Mouse (Mus musculus) macrophage (primary cell): Measurements from ENCODE around the gene Tekt1. TPM values are rescaled to one million over a fixed set of nuclear protein-coding genes. Genes with fewer than 3 reads are reported as not detected.

ENCODE experiments used
- H3K27ac ChIP-seq: fragments of 350-480 bp; formaldehyde crosslinking; 2 replicates; pipeline ENCODE4 v1.9.0; 2021
- H3K36me3 ChIP-seq: fragments of 350-480 bp; formaldehyde crosslinking; 2 replicates; pipeline ENCODE4 v1.9.0; 2021; ENCODE audit errors: inconsistent target
- H3K4me3 ChIP-seq: fragments of 350-480 bp; formaldehyde crosslinking; 2 replicates; pipeline ENCODE4 v1.9.0; 2021; ENCODE audit errors: inconsistent target
- H3K79me2 ChIP-seq: fragments of 350-480 bp; formaldehyde crosslinking; 2 replicates; pipeline ENCODE4 v1.9.0; 2021; ENCODE audit errors: inconsistent target
- WGBS: methylation state at CpG from one replicate; pipeline ENCODE4 v1.1.7; 2026; ENCODE audit warnings: inconsistent platforms; ENCODE audit not compliant: missing documents; 5-methylcytosine and 5-hydroxymethylcytosine counted together
- polyA plus RNA-seq: library from polyadenylated mRNA; stranded (reverse); fragments of 250-400 nt; gene quantifications from 3 replicates; pipeline ENCODE4 v1.2.4, GENCODE M21; 2018; ENCODE audit warnings: inconsistent platforms

Gene Tekt1
- polyA plus RNA-seq, 1 experiment from 2014 or later = not detected

- no peak overlapping the region for H3K27ac ChIP-seq
- WGBS = 16% methylated on average over 7 of the region's 7 CpGs
- no peak overlapping the region for H3K4me3 ChIP-seq
- no peaks in the 10 kb centered on the region for H3K79me2 ChIP-seq
- no peaks in the 10 kb centered on the region for H3K36me3 ChIP-seq
Measured at GRCm38 (mm10) chr11:72342549-72343237, 19.5 kb downstream of the Tekt1 start.

- Histone ChIP-seq H3K36me3 (no peaks in the 10 kb centered on the region), H3K27ac (no peak overlapping the region), H3K4me3 (no peak overlapping the region), H3K79me2 (no peaks in the 10 kb centered on the region)
- 66% methylated on average over 4 of the region's 4 CpGs for WGBS
Measured at GRCm38 (mm10) chr11:72339716-72340115, 22.5 kb downstream of the Tekt1 start.

DNA sequence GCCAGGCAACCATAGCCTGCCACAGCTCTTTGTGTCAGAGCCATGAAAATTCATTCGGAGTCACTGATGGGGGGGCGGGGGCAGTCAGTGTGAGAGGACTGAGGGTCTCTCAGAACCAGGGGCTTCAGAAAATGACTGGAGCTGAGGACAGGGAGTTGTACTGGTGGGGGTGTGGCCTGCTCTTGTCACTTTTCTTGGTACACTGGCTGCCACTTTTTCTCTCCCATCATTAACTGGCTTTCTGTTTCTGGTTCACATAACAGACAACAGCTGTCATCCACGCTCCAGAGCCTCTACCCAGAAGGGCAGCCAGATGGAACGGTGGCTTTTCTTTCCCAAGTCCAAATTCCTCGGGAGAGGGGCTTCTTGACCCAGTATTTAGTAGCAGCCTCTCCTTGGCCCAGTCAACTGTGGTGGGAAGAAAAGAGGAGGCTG lies 23.8 kb downstream of the Tekt1 start:
- WGBS = 89% methylated on average over 5 of the region's 5 CpGs
- Histone ChIP-seq H3K36me3 (no peaks in the 10 kb centered on the region), H3K79me2 (no peaks in the 10 kb centered on the region), H3K27ac (no peak overlapping the region), H3K4me3 (no peak overlapping the region)

- Histone ChIP-seq H3K27ac (no peak overlapping the region), H3K4me3 (no peak overlapping the region), H3K79me2 (no peaks in the 10 kb centered on the region), H3K36me3 (no peaks in the 10 kb centered on the region)
- WGBS = 45% methylated on average over 8 of the region's 8 CpGs
Measured at GRCm38 (mm10) chr11:72336726-72337125, 25.5 kb downstream of the Tekt1 start.

GRCm38 (mm10) chr11:72334653-72335052 lies 27.6 kb downstream of the Tekt1 start:
- WGBS = 85% methylated on average over 4 of the region's 4 CpGs
- Histone ChIP-seq H3K36me3 (no peaks in the 10 kb centered on the region), H3K79me2 (no peaks in the 10 kb centered on the region), H3K27ac (no peak overlapping the region), H3K4me3 (no peak overlapping the region)

GRCm38 (mm10) chr11:72332951-72333667 lies 29.1 kb downstream of the Tekt1 start:
- H3K27ac ChIP-seq = no peak overlapping the region
- H3K79me2 ChIP-seq = no peaks in the 10 kb centered on the region
- H3K36me3 ChIP-seq = no peaks in the 10 kb centered on the region
- WGBS = 77% methylated on average over 9 of the region's 9 CpGs
- H3K4me3 ChIP-seq = no peak overlapping the region

DNA sequence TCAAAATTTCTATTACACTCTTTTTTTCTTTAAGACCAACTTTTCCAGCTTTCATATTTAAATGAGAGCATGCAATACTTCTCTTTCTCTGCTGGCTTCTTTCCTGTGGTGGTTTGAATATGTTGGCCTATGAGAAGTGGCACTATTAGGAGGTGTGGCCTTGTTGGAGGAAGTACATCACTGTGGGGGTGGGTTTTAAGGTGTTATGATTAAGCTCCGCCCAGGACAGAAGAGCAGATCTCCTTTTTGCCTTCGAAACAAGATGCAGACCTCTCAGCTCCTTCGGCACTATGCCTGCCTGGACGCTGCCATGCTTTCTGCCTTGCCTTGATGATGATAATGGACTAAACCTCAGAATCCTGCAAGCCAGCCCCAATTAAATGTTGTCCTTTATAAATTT lies 36.5 kb downstream of the Tekt1 start:
- 71% methylated on average over 4 of the region's 4 CpGs for WGBS
- no peak overlapping the region for H3K27ac ChIP-seq
- no peaks in the 10 kb centered on the region for H3K79me2 ChIP-seq
- no peaks in the 10 kb centered on the region for H3K36me3 ChIP-seq
- no peak overlapping the region for H3K4me3 ChIP-seq

DNA sequence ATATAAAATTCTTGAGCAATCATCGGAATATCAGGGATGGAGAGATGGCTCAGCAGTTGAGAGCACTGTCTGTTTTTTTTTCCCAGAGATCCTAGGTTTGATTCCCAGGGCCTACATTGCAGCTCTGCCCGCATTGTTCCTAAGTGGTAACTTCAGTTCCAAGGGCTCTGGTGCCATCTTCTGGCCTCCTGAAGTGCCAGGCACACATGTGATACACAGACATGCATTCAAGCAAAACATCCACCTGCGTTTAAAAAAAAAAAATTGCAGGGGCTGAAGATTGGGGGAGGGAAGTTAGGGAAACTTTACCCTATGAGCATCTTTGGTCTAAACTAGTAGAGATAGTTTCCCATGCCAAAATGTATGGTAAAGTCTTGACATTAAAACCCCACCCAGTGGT lies 37.8 kb downstream of the Tekt1 start:
- 74% methylated on average over 3 of the region's 3 CpGs for WGBS
- Histone ChIP-seq H3K4me3 (no peak overlapping the region), H3K79me2 (no peaks in the 10 kb centered on the region), H3K27ac (no peak overlapping the region), H3K36me3 (no peaks in the 10 kb centered on the region)

DNA sequence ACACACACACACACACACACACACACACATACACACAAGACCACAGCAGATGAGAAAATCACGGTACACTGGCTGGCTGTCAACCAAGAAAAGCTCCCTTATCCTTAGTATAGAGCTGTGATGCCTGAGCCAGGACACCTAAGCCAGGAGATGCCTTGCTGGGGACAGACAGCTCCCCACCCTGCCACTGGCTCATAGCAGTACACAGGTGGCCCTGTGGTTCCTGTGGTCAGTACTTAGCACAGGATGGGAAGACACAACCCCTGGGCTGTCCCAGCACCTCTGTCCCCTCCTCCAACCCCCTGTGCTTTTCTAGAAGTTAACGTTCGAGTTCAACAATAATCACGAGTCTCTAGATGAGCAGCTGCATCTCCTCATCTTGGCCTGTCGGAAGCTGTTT lies 44.2 kb downstream of the Tekt1 start:
- H3K36me3 ChIP-seq = no peaks in the 10 kb centered on the region
- 91% methylated on average over 4 of the region's 5 CpGs for WGBS
- no peak overlapping the region for H3K4me3 ChIP-seq
- H3K79me2 ChIP-seq = no peaks in the 10 kb centered on the region
- H3K27ac ChIP-seq = no peak overlapping the region

DNA sequence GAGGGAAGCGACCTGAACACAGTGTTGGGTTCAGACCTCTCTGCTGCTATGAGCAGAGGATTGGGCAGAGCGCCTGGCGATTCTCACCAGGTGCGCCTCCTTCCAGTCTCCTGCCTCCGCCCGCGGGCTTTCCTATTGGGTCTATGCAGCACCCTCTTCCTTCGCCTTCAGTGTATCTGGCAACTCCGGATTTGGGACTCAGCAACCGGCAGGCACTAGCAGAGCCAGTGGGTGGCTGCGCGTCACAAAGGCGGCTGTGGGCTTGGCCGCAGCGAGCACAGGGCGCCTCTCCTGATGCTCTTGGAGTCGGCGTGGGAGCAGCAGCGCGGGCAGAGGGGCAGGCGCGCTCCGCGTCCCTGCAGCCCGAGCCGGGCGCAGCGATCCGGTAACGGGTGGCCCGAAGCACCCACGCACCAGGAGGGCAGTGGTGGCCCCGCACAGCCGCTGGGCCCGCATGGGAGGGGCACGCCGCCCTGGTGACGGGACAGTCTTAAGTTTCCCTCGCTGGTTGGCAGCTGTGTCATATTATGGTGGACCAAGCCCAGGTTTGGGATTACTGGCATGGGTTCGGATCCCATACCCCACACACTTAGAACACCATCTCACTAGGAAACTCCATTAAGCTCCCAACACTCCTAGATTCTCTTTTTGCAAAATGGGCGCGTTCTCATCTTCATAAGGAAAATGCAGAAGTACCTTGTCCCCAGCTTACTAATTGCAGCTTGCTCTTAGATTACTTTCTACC lies 47.9 kb downstream of the Tekt1 start, which contains the start of gene Fbxo39:
TSS of gene Fbxo39 (plus strand) at position 294 of the 745 bp plus-strand sequence.
- peaks cover 24% of the 10 kb centered on the region for H3K36me3 ChIP-seq
- no peak within 1 kb of the TSS for H3K4me3 ChIP-seq
- H3K27ac ChIP-seq = no peak within 1 kb of the TSS
- no peaks in the 10 kb centered on the region for H3K79me2 ChIP-seq
- 17% methylated on average over 38 of the region's 42 CpGs for WGBS

- no peak overlapping the region for H3K27ac ChIP-seq
- H3K36me3 ChIP-seq = peaks cover 52% of the 10 kb centered on the region
- no peak overlapping the region for H3K4me3 ChIP-seq
- peaks cover 1% of the 10 kb centered on the region; the same call in 1 of the 2 replicates for H3K79me2 ChIP-seq
- WGBS = 95% methylated on average over 10 of the region's 10 CpGs
Measured at GRCm38 (mm10) chr11:72311355-72312001, 50.8 kb downstream of the Tekt1 start.

DNA sequence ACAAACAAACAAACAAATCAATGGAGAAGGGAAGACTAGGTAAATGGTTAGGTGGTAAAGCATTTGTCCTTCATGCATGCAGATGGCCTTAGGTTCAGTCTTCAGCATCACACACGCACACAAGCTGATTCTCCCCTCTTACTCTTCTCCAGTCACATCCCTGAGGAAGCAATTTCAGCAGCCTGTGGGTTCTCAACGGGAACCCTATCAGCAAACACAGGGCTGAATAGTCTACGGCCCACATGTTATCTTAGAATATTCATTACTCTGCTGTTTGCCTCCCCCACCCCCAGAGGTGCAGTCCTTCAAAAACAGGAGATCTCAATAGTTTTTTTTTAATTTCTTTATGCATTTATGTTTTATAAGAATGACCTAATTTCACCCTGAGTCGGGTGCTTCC lies 51.8 kb downstream of the Tekt1 start:
- WGBS = 97% methylated on average over 4 of the region's 4 CpGs
- Histone ChIP-seq H3K79me2 (peaks cover 11% of the 10 kb centered on the region; the same call in 1 of the 2 replicates), H3K4me3 (no peak overlapping the region), H3K27ac (no peak overlapping the region), H3K36me3 (peaks cover 62% of the 10 kb centered on the region)

DNA sequence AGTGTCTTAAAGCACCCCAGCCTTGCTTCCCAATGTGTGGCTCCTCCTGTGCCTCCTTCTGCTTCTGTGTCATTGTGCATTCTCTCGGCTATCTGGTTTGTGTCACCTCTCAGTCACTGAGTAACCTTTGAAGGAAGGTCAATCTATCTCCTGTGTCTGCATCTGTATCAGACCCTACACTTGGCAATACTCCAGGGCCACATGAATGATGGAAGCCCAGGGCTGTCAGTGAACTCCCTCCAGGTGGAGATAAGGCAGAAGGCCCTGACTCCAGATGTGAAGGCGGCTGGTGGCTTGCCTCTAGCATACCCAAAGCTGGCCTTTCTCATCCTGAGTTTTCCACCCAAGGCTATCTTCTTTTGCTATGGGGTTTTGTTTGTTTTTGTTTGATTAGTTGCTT lies 53.3 kb downstream of the Tekt1 start:
- peaks cover 77% of the 10 kb centered on the region for H3K36me3 ChIP-seq
- 97% methylated on average over 2 of the region's 2 CpGs for WGBS
- H3K27ac ChIP-seq = no peak overlapping the region
- H3K4me3 ChIP-seq = no peak overlapping the region
- peaks cover 26% of the 10 kb centered on the region for H3K79me2 ChIP-seq

- Histone ChIP-seq H3K36me3 (peaks cover 89% of the 10 kb centered on the region), H3K27ac (no peak overlapping the region), H3K4me3 (no peak overlapping the region), H3K79me2 (peaks cover 41% of the 10 kb centered on the region)
- 98% methylated on average over 5 of the region's 5 CpGs for WGBS
Measured at GRCm38 (mm10) chr11:72307461-72307860, 54.8 kb downstream of the Tekt1 start.
